In the genomic region with DNA sequence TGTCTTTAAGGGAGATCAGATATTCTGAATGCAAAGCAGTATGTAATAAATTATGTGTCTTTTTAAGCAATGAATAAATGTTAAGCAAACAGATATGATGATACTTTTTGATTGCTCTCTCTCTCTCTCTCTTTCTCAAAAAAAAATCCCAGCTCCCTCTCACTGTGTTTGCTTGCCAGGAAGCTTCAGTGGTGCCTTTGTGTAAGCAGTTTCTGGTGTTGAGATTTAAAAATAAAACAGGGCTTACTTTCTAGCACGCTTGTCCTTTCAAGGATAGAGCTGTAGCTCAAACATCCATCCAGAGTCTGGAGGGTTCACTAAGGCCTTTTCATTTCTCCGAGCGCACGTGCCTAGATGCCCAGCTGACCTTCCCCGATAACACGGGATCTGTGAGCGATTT, we compare ENCODE assay signal across 26 mouse cellular contexts.
"Had no signal": no experiment of that assay in that cellular context is flagged by ENCODE, and none has a peak within 500 bp of the region (broad histone marks: within the 10 kb centered on the region; RNA-seq: fewer than 3 reads in every experiment).

No protein-coding gene starts in this region.

- H3K4me2 ChIP-seq: heart, embryonic 12.5 days; hindbrain, embryonic 13.5 days; hindbrain, embryonic 15.5 days; kidney, embryonic 15.5 days; limb, embryonic 12.5 days; liver, embryonic 12.5 days had no signal

- ATAC-seq: hindbrain, postnatal 0 days; intestine, embryonic 16.5 days; liver, embryonic 12.5 days had no signal

- H3K36me3 ChIP-seq: heart, embryonic 10.5 days; heart, embryonic 12.5 days; hindbrain, embryonic 10.5 days; hindbrain, embryonic 13.5 days; hindbrain, embryonic 15.5 days; kidney, embryonic 15.5 days; limb, embryonic 10.5 days; limb, embryonic 12.5 days; liver, embryonic 12.5 days had no signal

- H3K27ac ChIP-seq: gastrocnemius, adult 2 months; heart, embryonic 10.5 days; hindbrain, embryonic 10.5 days; hindbrain, embryonic 13.5 days; hindbrain, embryonic 15.5 days; hindbrain, postnatal 0 days; kidney, embryonic 15.5 days; kidney, postnatal 0 days; left cerebral cortex, adult 2 months; limb, embryonic 10.5 days; limb, embryonic 12.5 days; liver, embryonic 12.5 days; liver, embryonic 14.5 days had no signal

- H3K9me3 ChIP-seq: heart, embryonic 10.5 days; hindbrain, embryonic 10.5 days; hindbrain, embryonic 13.5 days; hindbrain, embryonic 15.5 days; kidney, embryonic 15.5 days; limb, embryonic 10.5 days had no signal

- H3K27me3 ChIP-seq: heart, embryonic 12.5 days; hindbrain, embryonic 13.5 days; hindbrain, embryonic 15.5 days; kidney, embryonic 15.5 days; limb, embryonic 12.5 days; liver, embryonic 12.5 days had no signal

- H3K9ac ChIP-seq: heart, embryonic 12.5 days; hindbrain, embryonic 13.5 days; hindbrain, embryonic 15.5 days; kidney, embryonic 15.5 days; limb, embryonic 12.5 days; liver, embryonic 12.5 days; liver, embryonic 14.5 days had no signal

- DNase-seq: gastrocnemius, adult 2 months; gastrocnemius, postnatal 10 days; gastrocnemius, postnatal 25 days; heart, adult 18-20 months; heart, postnatal 10 days; heart, postnatal 4 days; kidney, adult 11 months; kidney, adult 2 months; kidney, adult 9 months; kidney, postnatal 14 days; kidney, postnatal 36 days; layer of hippocampus, adult 9-11 months had no signal

- H3K4me1 ChIP-seq: heart, embryonic 10.5 days; heart, embryonic 12.5 days; hindbrain, embryonic 10.5 days; hindbrain, embryonic 13.5 days; hindbrain, embryonic 15.5 days; kidney, embryonic 15.5 days; limb, embryonic 12.5 days; liver, embryonic 12.5 days had no signal

- H3K4me3 ChIP-seq: gastrocnemius, adult 2 months; heart, embryonic 10.5 days; heart, embryonic 12.5 days; hindbrain, embryonic 10.5 days; hindbrain, embryonic 13.5 days; hindbrain, embryonic 15.5 days; kidney, embryonic 15.5 days; left cerebral cortex, adult 2 months; limb, embryonic 10.5 days; limb, embryonic 12.5 days; liver, embryonic 12.5 days had no signal
